In genomic region chr19:45299341-45299740, GRCm38 (mm10) we compare ENCODE assay signal across 14 mouse cellular contexts.
"Had no signal": no experiment of that assay in that cellular context is flagged by ENCODE, and none has a peak within 500 bp of the region (broad histone marks: within the 10 kb centered on the region; RNA-seq: fewer than 3 reads in every experiment).

No protein-coding gene starts in this region.

- H3K36me3 ChIP-seq: limb, embryonic 15.5 days; liver, embryonic 12.5 days; midbrain, embryonic 10.5 days; neural tube, embryonic 12.5 days had no signal

- H3K4me3 ChIP-seq: limb, embryonic 15.5 days; liver, embryonic 12.5 days; midbrain, embryonic 10.5 days; myocyte; neural tube, embryonic 12.5 days had no signal

- H3K9ac ChIP-seq: limb, embryonic 15.5 days; liver, embryonic 12.5 days; lung, embryonic 14.5 days; neural tube, embryonic 12.5 days had no signal

- H3K4me2 ChIP-seq: limb, embryonic 15.5 days; liver, embryonic 12.5 days; lung, embryonic 14.5 days; neural tube, embryonic 12.5 days had no signal

- H3K27ac ChIP-seq: limb, embryonic 15.5 days; liver, embryonic 12.5 days; midbrain, embryonic 10.5 days; neural tube, embryonic 12.5 days had no signal

- DNase-seq: kidney, postnatal 14 days; lung, embryonic 14.5 days; lung, postnatal 10 days; lung, postnatal 4 days; midbrain, embryonic 14.5 days; right cerebral cortex, postnatal 4 days; spleen, adult 18-20 months; thymus, adult 2 months; thymus, postnatal 25 days had no signal

- H3K9me3 ChIP-seq: limb, embryonic 15.5 days; liver, embryonic 12.5 days; midbrain, embryonic 10.5 days; neural tube, embryonic 12.5 days had no signal

- ATAC-seq: liver, embryonic 12.5 days had no signal
